In the genomic region with DNA sequence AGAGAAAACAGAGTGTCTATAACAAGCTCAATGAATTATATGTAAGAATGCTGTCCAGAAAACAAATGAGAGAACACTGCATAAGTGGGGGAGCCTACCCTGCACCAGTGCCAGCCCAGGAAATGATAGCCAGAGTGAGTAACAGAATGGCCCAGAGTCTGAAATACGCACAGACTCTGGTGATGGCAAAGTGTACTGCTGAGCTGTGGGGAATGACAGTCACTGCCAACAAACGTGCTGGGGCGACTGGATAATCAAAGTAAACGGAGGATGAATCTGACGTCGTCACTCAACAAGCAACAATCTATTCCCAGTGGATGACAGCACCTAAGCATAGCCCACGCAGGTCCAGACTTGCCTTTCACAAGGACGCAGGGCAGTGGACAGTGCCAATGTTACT, we compare ENCODE assay signal across 14 mouse cellular contexts. TPM values are rescaled to one million over a fixed set of nuclear protein-coding genes. Genes with fewer than 3 reads are reported as not detected.
DNase-seq lines count a peak whose midpoint lies in the region.
"Had no signal": no experiment of that assay in that cellular context is flagged by ENCODE, and none has a peak within 500 bp of the region (broad histone marks: within the 10 kb centered on the region; RNA-seq: fewer than 3 reads in every experiment).

No protein-coding gene starts in this region.

- no peaks in the 10 kb centered on the region for H3K27me3 ChIP-seq in hindbrain, embryonic 10.5 days (ENCODE audit: insufficient read depth, poor library complexity, severe bottlenecking)
- H3K27me3 ChIP-seq in embryonic facial prominence, embryonic 10.5 days (replicated peaks; ENCODE audit: low read depth, poor library complexity, severe bottlenecking): no peaks in the 10 kb centered on the region
- H3K27me3 ChIP-seq: embryonic facial prominence, embryonic 12.5 days; hindbrain, embryonic 13.5 days had no signal

- peak; percentile 14 for DNase-seq in layer of hippocampus, adult 11-12 months (ENCODE audit: low spot score)
- no peak for DNase-seq in layer of hippocampus, adult 8-10 months (ENCODE audit: low spot score in 2 of 2)
- DNase-seq in brain, adult 2 months (ENCODE audit: low read depth, low spot score): peak; percentile 55
- DNase-seq in cerebellum, adult 11-12 months: peak; percentile 12
- peak; percentile 37 to 50 for DNase-seq in cerebellum, postnatal 25 days
- DNase-seq in hindbrain, embryonic 10.5 days (ENCODE audit: low spot score): no peak
- no peak for DNase-seq in embryonic facial prominence, embryonic 10.5 days (ENCODE audit: low spot score)
- DNase-seq: gastrocnemius, adult 2 months; kidney, adult 9 months; kidney, postnatal 4 days; liver, postnatal 0 days had no signal

- no peak overlapping the region for H3K27ac ChIP-seq in hindbrain, embryonic 10.5 days
- H3K27ac ChIP-seq in embryonic facial prominence, embryonic 10.5 days (replicated peaks): no peak overlapping the region
- H3K27ac ChIP-seq: embryonic facial prominence, embryonic 12.5 days; gastrocnemius, adult 2 months; hindbrain, embryonic 13.5 days; stomach, postnatal 0 days had no signal

- no peaks in the 10 kb centered on the region for H3K4me1 ChIP-seq in hindbrain, embryonic 10.5 days (replicated peaks)
- H3K4me1 ChIP-seq in embryonic facial prominence, embryonic 10.5 days: no peaks in the 10 kb centered on the region
- H3K4me1 ChIP-seq: embryonic facial prominence, embryonic 12.5 days; hindbrain, embryonic 13.5 days had no signal

- peaks cover 13% of the 10 kb centered on the region for H3K36me3 ChIP-seq in hindbrain, embryonic 10.5 days
- peaks cover 11% of the 10 kb centered on the region for H3K36me3 ChIP-seq in embryonic facial prominence, embryonic 10.5 days (replicated peaks)
- H3K36me3 ChIP-seq: hindbrain, embryonic 13.5 days had no signal

- H3K4me3 ChIP-seq in hindbrain, embryonic 10.5 days: no peak overlapping the region
- H3K4me3 ChIP-seq in embryonic facial prominence, embryonic 10.5 days: no peak overlapping the region
- H3K4me3 ChIP-seq: embryonic facial prominence, embryonic 12.5 days; gastrocnemius, adult 2 months; hindbrain, embryonic 13.5 days had no signal

- no peaks in the 10 kb centered on the region for H3K9me3 ChIP-seq in hindbrain, embryonic 10.5 days
- no peaks in the 10 kb centered on the region for H3K9me3 ChIP-seq in embryonic facial prominence, embryonic 10.5 days
- H3K9me3 ChIP-seq: embryonic facial prominence, embryonic 12.5 days; hindbrain, embryonic 13.5 days had no signal

- 84% methylated on average over 8 of the region's 8 CpGs for WGBS in hindbrain, embryonic 10.5 days
- WGBS in embryonic facial prominence, embryonic 10.5 days: 86% methylated on average over 8 of the region's 8 CpGs

RNA-seq across cellular contexts. Expression of gene Primpol, which starts 23.9 kb away (rescaled TPM):
- total RNA-seq in layer of hippocampus, adult 8-10 months (2022): 1 to 10 TPM; 3.9 to 7.1 (median 5.6) TPM
- 8.2 and 8.4 TPM in 2 replicates for polyA plus RNA-seq in hindbrain, embryonic 10.5 days (2016; fragmentation: Nextera tagmentation; extraction: Ambion mirVana)
- 8.3 and 10.0 TPM in 2 replicates for polyA plus RNA-seq in embryonic facial prominence, embryonic 10.5 days (2016; fragmentation: Nextera tagmentation; extraction: Ambion mirVana)

RNA-seq across cellular contexts. Expression of gene Casp3, which starts 24.0 kb away (rescaled TPM):
- 10 to 100 TPM in 3 of 4 experiments, 1 to 10 TPM in 1; 9.7 to 14.5 (median 10.9) TPM for total RNA-seq in layer of hippocampus, adult 8-10 months (2022)
- 130 and 144 TPM in 2 replicates for polyA plus RNA-seq in hindbrain, embryonic 10.5 days (2016; fragmentation: Nextera tagmentation; extraction: Ambion mirVana)
- polyA plus RNA-seq in embryonic facial prominence, embryonic 10.5 days (2016; fragmentation: Nextera tagmentation; extraction: Ambion mirVana): 139 and 149 TPM in 2 replicates

RNA-seq across cellular contexts. Expression of gene Cenpu, which starts 41.2 kb away (rescaled TPM):
- total RNA-seq in layer of hippocampus, adult 8-10 months (2022): 1 to 10 TPM; 1.3 to 4.5 (median 1.9) TPM
- polyA plus RNA-seq in hindbrain, embryonic 10.5 days (2016; fragmentation: Nextera tagmentation; extraction: Ambion mirVana): 26.7 and 30.0 TPM in 2 replicates
- 30.0 and 30.7 TPM in 2 replicates for polyA plus RNA-seq in embryonic facial prominence, embryonic 10.5 days (2016; fragmentation: Nextera tagmentation; extraction: Ambion mirVana)

Comparison
In these comparisons a context has a peak if more than half of its experiments do, and no peak if none do; other contexts are left out.
1. DNase-seq: peak in layer of hippocampus, adult 11-12 months (single experiment), brain, adult 2 months (single experiment), cerebellum, adult 11-12 months (single experiment) and cerebellum, postnatal 25 days (2 of 2); none in layer of hippocampus, adult 8-10 months (0 of 2), hindbrain, embryonic 10.5 days (single experiment) and embryonic facial prominence, embryonic 10.5 days (single experiment).